Mouse (Mus musculus) gastrocnemius, adult 8-10 months (tissue): ENCODE measurements around the gene Ost4. TPM values are rescaled to one million over a fixed set of nuclear protein-coding genes. Genes with fewer than 3 reads are reported as not detected.

Experiments used
- DNase-seq, 2 experiments: peaks; one replicate each; pipeline ENCODE4 v3.0.0; 2022; ENCODE audit warnings: low spot score in 2 of 2
- total RNA-seq, 4 experiments: library from RNA; stranded (reverse); gene quantifications; 2 replicates each; pipeline ENCODE4 v1.2.4; 2022

Ost4 gene
- total RNA-seq: 100 to 1,000 TPM in 2 of 4 experiments, 10 to 100 TPM in 2; 96.6 to 117 (median 105) TPM

GRCm38 (mm10) chr5:30907413-30908059 is at the start of gene Ost4:
Gene Ost4, minus strand, starts transcription at chr5:30907788.
- DNase-seq: peak; percentile 93 to 94

DNA sequence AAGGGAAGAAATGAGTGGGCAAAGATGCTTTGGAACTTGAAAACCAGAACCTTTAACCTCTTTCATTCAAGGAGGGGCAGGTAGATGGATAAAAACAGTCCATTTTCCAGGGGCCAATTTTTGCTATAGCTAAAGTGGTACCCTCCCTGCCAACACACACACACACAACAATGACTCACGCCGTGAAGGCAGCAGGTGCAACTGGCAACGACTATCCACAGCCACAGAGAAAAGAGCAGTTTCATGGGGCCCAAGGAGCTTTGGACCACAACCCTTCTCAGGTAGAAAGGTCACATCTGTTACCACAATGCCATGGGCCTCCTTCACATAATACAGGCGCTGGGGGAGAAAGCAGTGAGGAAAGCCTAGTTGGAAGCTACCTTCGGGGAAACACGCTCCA is 48.2 kb upstream of the Ost4 start:
- DNase-seq: no peak

- DNase-seq: no peak
Observed at GRCm38 (mm10) chr5:30954556-30954955, 47.0 kb upstream of the Ost4 start.

DNA sequence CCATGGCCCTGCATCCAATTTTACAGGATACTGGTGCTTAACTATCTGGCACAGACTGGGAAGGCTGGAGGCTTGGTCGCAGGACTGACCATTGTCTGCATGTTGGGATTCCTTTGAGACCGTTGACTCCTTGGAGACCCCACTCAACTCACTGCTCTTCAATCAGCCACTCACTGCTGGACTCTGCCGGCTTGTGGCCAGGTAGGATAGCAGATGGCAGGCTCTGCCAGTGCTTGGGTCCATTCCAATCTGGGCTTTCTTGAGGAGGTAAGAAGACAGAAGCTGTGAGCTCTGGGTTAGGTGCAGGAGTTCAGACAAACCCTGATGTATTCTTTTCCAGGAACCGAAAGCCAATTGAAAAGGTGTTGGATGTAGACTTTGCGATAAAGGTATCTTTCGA is 46.5 kb upstream of the Ost4 start:
- DNase-seq: no peak

GRCm38 (mm10) chr5:30952551-30952950 is 45.0 kb upstream of the Ost4 start:
- DNase-seq: no peak

DNA sequence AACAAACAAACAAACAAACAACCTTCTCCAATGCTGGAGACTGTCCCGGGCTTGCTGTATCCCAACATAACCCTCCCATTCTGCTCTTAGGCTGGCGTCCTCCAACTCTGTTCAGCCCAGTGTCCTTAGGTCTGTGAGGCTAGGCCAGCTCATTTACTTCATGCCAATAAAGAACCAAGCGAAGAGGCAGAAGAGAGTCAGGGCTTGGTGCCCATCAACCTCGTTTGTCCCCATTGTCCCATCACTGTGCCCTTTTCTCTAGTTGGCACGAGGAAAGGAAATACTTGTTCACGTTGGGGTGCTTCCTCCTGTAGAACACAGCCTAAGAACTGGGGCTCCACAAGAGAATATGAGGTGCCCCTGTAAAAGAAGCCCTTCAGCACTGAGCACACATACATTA is 44.1 kb upstream of the Ost4 start:
- DNase-seq: no peak

DNA sequence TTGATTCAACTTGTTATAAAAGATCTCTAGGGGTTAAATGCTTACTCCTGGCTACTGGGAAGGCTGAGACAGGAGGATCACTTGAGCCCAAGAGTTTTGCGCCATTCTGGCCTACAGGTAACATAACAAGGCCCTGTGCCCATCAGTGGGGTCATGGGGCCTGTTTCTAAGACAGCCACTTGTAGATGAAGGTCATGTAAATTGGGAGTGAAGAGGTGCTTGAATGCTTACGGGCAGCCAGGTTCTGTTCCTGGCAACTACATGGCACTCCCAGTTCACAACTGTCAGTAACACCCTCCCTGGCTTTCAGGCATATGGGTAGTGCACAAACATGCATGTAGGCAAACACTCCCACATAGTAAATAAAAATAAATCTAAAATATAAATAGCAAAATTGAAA is 43.3 kb upstream of the Ost4 start:
- DNase-seq: no peak

DNA sequence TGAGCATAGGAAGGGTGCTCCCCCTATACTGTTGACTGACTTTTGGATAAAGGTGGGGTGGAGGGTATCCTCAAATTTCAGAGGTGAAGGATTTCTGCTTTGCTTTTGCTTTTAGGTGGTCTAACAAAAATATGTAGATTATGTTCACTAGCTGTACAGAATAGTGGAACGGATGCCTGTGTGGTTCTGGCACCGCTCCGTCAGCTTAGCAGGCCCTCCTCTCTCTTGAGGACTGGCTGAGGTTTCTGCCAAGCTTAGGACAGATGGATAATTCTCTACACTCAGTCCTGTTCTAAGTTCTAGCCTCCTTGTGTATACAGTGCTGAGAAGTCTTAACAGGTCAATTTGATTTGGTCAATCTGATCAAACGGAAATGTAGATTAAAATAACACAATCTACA is 42.9 kb upstream of the Ost4 start:
- DNase-seq: no peak

DNA sequence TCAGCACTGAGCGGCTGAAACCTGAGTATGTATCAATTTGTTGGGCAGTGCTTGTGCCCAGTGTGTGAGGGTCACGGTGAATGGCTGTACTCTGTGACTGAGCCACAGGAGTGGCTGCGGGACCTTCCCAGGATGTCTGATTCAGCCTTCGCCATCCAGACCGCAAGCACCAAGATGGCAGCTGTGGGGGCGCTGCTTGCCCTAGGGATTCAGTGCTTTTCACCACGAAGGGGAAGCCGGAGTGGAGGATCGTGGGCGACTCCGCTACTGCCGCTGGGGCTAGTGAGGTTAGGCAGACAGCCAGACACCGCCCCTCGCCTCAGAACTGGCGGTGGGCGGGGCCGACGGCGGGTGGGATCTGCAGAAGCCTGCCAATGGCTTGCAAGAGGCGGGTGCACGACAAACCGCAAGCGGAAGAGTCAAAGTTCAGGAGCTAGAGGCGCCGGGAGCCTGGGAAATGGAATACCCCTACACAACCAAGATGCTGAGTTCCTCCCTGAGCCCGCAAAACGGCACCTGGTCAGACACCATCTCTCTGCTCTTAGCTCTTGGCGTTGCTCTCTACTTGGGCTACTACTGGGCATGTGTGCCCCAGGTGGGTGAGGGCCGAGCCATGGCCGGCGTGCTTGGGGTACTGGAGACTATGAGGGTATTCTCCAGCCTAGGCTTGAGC is 42.2 kb upstream of the Ost4 start:
- peak; percentile 81 to 86 for DNase-seq

GRCm38 (mm10) chr5:30948620-30949019 is 41.0 kb upstream of the Ost4 start:
- DNase-seq: no peak

- peak in 1 of 2 experiments; percentile 43 for DNase-seq
Observed at GRCm38 (mm10) chr5:30944956-30945781, 37.6 kb upstream of the Ost4 start, which contains the start of gene Cgref1. Gene Cgref1, minus strand, starts transcription at chr5:30945591.

DNA sequence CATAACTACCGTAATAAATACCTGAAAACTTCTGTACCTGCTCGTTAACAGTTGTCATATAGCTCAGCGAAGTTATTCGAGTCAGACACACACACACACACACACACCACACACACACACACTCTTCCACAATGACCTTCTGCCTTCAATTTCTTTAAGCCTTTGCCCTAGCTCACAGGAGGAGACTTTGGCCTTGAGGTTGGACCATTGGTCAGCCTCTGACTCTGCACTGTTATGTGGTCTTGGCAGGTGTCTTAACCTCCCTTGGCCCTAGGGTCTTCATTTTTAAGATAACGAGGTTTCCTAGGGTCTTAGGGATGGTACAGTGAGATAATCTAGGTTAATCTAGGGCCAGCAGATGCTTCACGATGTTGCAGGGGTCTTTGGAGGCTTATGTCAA is 36.8 kb upstream of the Ost4 start:
- DNase-seq: no peak

DNA sequence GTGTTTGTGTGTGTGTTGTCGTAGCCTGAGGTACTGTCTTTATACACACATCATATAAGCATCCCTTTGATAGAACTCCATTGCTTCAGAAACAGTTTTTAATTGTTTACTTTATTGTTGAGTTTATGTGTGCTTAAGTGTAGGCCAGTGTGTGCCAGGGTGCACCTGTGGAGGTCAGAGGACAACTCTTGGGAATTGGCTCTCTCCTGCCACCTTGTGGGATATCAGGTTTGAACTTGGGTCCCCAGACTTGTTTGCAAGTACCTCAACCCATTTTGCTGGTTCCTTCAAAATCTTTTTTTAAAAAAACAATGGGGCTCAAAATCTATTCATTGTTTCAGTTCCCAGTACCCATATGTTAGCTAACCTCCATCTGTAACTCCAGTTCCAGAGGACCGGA is 35.4 kb upstream of the Ost4 start:
- no peak for DNase-seq

- no peak for DNase-seq
Observed at GRCm38 (mm10) chr5:30934725-30935461, 27.3 kb upstream of the Ost4 start.

GRCm38 (mm10) chr5:30933705-30934104 is 26.1 kb upstream of the Ost4 start:
- DNase-seq: no peak

DNA sequence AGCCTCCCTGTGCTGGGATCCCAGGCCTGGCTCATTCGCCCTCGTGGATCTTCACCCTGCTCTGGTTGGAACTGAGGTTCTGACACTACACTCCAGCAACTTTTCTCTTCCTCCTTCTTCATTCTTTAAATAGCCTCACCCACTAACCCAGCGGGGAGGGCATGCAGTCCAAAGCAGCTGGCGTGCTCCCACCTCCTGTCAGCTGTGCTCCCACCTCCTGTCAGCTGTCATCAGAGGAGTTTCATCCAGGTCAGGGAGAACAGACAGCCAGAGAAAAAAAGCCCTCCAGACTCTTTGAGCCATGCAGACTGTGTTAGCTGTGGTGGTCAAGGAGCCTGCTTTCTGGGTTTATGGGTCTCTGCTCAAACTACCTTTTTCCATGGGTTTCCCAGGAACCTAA is 23.8 kb upstream of the Ost4 start:
- no peak for DNase-seq

- no peak for DNase-seq
Observed at GRCm38 (mm10) chr5:30930846-30931245, 23.3 kb upstream of the Ost4 start.

DNA sequence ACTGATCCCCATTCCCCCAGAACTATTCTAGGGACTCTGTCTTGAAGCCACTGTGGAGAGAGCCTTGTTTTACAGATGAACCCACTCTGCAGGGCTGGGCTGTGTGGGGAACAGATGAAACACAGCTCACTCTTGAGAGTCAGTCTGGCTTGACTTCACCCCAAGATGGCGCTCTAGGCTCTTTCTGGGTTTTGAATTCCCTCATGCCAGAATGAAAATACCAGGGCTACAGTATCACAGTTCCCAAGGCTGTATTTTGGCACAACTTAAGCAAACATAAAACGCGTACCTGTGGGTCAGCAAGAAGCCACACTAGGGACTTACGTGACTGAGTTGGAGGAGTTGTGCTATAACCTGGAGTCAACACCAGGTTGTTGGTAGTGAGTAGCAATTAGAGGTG is 22.5 kb upstream of the Ost4 start:
- peak; percentile 71 to 73 for DNase-seq

GRCm38 (mm10) chr5:30927945-30928529 is 20.4 kb upstream of the Ost4 start:
- no peak for DNase-seq

DNA sequence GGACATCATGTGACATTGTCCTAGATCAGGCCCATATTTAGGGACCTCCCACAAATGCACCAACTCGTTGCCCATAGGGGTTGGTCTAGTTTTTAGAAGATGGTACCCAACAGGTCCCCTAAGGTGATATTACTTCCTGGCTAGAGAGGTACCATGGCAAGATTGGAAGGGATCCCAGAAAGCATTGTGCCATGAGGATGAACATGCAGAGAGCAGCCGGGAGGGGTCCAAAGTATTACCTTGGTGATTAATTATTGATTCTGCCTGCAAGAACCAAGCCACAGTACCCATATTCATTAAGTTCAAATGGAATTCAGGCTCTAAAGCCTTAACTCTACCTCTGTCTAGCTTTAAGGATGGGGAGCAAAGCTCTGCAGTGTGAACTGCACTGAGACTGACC is 18.5 kb upstream of the Ost4 start:
- no peak for DNase-seq

DNA sequence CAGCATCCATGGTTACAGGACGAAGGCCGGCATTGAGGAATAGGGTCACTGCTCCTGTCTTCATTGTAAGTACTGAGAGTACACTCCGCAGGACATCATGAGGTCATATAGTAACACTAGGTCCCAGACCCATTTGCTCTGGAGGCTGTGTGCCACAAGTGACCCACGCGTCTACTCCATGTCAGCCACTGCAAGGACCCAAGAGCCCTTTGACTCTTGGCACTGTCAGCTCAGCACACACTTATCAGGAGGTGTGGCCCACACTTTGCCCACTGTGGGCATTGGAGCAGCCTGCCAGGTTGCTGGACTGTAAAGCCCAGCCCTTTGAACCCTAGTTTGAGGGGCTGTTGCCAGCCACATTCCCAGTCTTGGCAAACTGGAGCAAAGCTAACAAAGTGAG is 17.6 kb upstream of the Ost4 start:
- DNase-seq: no peak
